Mouse (Mus musculus) heart, postnatal 4 days (tissue): ENCODE measurements around the gene Gm11011. TPM values are rescaled to one million over a fixed set of nuclear protein-coding genes. Genes with fewer than 3 reads are reported as not detected.

Source experiments
- DNase-seq: peaks from one replicate; pipeline ENCODE4 v3.0.0; 2021
- total RNA-seq, 2 experiments: library from RNA; stranded (reverse); gene quantifications; 2 replicates each; pipeline ENCODE4 v1.2.3; 2021

Gene Gm11011
- total RNA-seq, 2 experiments from 2014 or later = not detected

GRCm38 (mm10) chr2:169586688-169587087, 857 bp downstream of the Gm11011 start:
- DNase-seq = no peak

DNA sequence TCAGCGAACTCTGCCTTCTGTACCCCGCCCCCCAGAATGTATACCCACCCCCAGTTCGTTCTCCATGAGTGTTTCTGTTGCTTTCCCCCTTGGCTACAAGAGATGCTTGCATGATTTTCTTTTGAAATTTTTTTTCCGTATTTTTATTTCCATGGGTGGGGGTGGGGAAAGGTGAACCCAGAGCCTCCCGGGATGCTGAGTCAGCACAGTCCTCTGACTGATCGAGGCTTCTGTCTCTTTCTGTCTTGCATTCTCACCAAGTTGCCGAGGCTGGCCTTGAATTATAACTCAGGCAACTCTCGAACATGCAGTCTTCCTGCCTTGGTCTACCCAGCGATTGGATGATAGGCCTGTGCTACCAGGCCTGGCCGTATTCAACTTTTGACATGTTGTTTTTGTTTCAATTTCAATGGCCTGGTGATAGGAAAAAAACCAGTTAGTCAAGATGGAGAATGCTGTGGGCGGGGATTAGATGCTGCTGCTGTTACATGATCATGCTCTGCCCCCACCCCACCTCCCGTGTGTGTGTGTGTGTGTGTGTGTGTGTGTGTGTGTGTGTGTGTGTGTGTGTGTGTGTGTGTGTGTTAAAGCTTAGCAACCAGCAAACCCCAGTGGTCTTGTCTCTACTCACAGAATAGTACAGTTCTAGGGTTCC, 1.8 kb downstream of the Gm11011 start:
- DNase-seq = no peak

DNA sequence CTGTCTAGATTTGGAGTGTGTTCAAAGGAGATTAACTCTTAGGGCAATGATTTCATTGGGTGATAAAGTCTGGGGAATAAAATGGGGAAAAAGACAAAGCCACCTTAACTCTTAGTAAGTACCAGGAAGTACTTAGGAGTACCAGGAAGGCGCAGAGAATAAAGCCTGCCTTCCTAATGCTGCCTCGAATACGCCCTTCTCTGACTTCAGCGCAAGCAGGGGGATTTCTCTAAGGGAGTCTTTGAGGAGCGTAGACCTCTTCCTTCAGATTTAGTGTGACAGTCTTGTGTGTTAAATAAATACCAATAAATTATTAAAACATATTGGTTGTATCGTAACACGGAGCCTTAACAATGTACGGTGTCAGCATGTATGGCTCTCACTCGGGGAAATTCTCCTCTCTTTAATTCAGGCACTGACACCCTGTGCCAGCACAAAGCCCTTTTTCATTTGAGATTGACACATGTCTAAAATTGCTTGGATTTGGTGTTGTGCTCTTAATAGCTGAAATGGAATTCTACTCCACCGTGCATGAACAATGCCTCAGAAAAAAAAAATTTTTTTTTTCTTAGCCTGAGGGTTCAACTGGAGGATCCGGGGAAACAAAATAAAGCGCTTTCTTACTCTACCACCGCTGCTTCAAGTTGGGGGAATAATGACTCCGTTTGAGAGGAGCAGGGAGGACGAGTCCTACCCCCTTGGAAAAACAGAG, 2.6 kb downstream of the Gm11011 start:
- DNase-seq = no peak

GRCm38 (mm10) chr2:169583476-169583875, 4.1 kb downstream of the Gm11011 start:
- no peak for DNase-seq

- DNase-seq = no peak
Observed at GRCm38 (mm10) chr2:169577508-169578196, 9.9 kb downstream of the Gm11011 start.

DNA sequence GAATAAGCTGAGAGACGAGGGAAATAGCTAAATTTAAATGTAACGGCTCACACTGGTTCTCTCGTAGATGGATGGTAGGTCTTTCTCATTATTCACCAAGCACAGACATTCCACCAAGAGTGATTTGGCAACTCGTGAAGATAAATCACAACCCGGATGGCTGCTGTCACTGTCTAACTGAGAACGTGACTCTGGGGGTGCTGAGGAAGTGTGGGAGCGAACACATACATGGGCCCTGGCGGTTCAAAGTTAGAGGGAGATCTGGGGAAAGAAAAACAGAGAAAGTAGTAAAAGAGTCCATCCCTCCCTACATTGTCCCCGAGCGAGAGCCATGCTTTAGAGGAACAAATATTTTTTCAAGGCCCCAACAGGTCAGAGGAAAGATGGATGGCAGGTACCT, 17.5 kb downstream of the Gm11011 start:
- no peak for DNase-seq

- DNase-seq = no peak
Observed at GRCm38 (mm10) chr2:169566159-169566558, 21.4 kb downstream of the Gm11011 start.

GRCm38 (mm10) chr2:169565751-169566150, 21.8 kb downstream of the Gm11011 start:
- DNase-seq = no peak

GRCm38 (mm10) chr2:169545674-169546073, 41.9 kb downstream of the Gm11011 start:
- no peak for DNase-seq

DNA sequence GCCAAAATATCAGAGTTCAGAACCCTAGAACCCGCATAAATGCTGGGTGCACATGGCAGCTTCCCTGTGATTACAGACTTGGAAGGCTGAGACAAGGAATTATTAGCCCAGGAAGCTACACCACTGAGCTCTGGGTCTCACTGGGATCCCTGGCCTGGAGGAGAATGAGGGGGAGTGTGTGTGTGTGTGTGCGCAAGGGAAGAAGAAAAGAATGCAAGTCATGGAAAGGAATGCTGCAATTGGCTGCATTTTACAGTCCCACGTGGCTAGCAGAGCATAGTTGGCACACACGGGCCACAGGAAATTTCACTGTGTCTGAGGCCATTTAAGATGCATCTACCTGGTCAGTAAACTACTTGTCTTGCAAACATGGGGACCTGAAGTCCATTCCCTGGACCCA, 48.6 kb downstream of the Gm11011 start:
- DNase-seq = no peak

Other genes with a start within 250 kb of the Gm11011 start
- gene Tshz2, start 45.3 kb upstream of the Gm11011 start, total RNA-seq = 10 to 100 TPM; 13.9 to 15.0 TPM